Mouse (Mus musculus): ENCODE results near the gene Atp5d.

Gene Atp5d

DNA sequence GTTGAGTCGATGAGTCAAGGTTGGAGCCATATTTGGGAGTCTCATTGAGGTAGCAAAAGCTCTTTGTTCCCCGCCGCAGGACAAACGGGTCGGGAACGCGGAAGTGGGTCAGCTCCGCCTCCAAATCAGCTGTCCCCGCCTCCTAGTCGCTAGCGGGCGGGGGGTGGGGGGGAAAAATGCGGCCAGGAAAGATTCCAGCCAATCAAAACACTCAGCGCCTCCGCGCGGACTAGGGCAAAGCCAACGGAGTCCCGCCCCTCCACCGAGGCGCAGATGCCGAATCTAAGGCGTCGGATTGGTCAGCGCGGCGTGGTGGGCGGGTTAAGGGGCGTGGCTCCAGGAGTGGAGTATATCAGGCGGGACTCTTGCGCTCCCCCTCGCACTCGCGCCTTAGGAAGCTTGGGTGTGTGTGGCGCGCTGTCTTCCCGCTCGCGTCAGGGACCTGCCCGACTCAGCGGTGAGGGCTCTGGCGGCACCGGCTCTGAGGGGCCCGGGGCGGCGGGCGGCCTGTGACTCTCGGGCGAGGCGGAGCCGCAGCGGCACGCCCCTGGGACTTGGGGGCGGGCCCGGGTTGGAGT, 29.1 kb downstream of the Atp5d start:
- DNase-seq (ENCODE audit: low spot score in 2 of 2), result peak; percentile 97 to 98

DNA sequence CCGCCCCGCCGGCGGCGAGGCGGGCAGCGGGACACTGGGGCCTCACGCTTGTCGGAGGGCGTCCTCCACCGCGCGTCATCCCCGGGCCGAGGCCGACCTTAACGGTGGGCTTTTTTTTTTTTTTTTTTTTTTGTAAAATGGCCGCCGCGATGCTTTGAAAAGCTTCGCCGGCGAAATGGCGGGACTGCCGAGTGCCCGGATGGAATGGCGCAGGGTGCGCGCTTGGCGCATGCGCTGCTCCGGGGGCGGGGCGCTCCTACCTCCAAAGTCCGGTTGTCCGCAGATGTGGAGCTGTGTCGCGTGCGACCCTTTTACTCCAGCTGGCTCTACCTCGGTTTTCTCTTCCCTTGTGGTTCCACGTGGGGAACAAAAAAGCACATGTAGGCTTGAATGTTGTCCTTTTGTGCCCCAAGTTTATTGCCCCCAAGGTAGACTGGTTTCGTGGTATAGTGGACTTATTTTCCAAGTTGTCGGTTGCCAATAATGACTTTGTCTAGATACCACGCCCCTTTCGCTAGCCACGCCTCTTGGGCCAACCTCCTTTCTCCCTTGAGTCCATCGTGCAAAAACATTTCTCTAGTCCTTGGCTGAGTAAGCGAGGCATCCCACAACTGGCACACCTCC, 29.7 kb downstream of the Atp5d start:
- peak; percentile 92 to 93 for DNase-seq (ENCODE audit: low spot score in 2 of 2)

DNA sequence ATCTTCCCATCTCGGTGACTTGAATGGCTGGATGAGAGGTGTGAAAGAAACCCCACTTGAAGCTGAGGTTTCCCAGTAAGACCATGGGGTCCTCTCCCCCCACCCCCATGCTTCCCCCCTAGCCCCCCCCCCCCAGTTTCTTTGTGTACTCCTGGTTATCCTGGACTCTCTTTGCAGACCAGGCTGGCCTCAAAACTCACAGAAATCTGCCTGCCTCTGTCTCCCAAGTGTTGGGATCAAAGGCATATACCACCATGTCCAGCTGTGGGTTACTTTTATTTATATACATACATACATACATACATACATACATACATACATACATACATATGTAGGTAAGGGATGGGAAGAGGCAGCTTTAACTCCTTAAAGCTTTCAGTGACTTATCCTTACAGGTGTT, 30.6 kb downstream of the Atp5d start:
- no peak for DNase-seq (ENCODE audit: low spot score in 2 of 2)

DNA sequence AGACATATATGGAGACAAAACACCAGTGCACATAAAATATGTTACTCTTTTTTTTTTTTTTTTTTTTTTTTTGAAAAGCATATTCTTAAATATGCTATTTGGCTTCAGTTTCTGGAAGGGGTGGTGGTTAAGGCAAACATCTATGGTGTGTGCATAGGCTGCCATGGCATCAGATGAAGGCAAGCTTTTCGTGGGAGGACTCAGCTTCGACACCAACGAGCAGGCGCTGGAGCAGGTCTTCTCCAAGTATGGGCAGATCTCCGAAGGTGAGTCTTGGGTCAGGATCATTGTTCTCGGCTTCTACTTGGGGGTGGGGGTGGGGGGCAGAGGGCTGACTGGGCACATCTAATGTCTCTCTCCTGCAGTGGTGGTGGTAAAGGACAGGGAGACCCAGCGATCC, 31.2 kb downstream of the Atp5d start:
- DNase-seq (ENCODE audit: low spot score in 2 of 2), result no peak

DNA sequence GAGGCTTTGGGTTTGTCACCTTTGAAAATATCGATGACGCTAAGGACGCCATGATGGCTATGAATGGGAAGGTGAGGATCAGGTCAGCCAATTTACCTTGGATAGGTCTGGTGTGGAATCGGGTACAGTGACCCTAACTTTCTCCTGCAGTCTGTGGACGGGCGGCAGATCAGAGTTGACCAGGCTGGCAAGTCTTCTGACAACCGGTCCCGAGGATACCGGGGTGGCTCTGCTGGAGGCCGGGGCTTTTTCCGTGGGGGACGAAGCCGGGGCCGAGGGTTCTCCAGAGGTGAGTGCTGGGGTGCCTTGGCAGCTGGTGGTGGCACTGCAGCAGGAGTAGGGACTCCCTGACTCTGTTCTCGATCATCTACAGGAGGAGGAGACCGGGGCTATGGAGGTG, 31.6 kb downstream of the Atp5d start:
- no peak for DNase-seq (ENCODE audit: low spot score in 2 of 2)

DNA sequence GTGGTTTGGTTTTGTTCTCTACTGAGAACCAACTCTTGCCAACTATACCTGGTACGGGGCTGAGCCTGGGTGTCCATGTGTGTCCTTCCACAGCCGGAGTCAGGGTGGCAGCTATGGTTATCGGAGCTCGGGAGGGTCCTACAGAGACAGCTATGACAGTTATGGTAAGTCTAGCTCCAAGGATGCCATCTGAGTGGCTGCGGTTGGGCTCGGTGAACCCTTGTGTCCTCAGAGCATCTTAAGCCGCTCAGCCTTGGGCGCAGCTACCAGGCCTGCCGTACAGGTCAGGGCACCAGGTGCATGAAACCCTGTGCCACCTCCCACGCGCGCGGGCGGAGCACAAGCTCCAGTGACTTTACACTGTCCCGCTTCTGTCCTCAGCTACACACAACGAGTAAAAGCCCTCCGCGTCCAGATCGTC, 32.2 kb downstream of the Atp5d start:
- no peak for DNase-seq (ENCODE audit: low spot score in 2 of 2)

DNA sequence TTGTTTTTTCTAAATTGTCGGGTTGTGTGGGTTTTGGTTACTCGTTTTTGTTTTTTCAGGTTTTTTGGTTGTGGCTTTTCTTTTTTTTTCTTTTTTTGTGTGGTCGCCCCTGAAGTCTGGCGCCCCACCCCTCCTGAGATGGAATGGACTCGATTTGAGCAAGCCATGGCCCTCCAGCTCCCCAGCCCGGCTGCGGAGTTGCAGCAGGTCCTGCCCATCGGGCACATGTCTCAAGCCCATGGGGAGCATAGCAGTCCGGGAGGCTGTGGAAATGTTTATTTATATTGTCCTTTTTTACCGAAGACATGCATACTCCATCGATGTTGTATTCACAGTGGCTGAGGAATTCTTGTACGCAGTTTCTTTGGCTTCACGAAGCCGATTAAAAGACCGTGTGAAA, 32.8 kb downstream of the Atp5d start:
- no peak for DNase-seq (ENCODE audit: low spot score in 2 of 2)

DNA sequence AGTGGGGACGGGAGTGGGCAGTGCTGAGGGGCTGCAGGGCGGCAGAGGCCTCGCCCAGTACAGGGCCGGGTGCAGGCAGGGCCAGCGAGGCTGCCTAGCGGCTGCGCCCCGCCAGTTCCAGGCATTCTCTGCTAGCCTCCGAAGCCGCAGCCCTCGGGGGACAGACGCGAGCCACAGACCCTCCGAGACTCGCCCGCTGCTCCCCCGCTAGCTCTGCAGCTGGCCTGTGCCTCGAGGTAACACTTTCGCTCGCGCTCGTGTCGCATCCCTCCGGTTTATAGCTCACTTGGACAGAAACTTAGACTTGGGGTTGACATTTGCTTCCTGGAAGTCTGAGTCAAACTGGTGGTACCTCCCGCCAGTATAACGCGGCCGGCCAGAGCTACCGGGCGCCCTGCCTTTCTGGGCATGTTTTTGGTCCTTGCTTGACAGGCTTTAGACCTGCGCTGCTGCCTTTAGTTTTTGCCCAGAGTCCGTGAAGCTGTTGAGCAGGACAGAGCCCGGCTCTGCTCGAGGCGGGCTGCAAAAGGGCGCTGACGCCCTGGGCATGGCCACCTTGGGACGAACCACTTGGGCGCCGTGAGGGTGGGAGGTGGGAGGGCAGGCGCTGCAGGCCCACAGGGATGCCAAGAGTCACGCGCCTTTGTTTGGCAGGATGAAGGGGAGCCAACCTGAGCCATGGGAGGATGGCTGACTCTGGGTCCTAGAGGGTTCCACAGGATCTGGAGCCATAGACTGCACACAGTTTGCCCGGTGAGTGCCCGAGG, 33.5 kb downstream of the Atp5d start:
- DNase-seq (ENCODE audit: low spot score in 2 of 2), result no peak

DNA sequence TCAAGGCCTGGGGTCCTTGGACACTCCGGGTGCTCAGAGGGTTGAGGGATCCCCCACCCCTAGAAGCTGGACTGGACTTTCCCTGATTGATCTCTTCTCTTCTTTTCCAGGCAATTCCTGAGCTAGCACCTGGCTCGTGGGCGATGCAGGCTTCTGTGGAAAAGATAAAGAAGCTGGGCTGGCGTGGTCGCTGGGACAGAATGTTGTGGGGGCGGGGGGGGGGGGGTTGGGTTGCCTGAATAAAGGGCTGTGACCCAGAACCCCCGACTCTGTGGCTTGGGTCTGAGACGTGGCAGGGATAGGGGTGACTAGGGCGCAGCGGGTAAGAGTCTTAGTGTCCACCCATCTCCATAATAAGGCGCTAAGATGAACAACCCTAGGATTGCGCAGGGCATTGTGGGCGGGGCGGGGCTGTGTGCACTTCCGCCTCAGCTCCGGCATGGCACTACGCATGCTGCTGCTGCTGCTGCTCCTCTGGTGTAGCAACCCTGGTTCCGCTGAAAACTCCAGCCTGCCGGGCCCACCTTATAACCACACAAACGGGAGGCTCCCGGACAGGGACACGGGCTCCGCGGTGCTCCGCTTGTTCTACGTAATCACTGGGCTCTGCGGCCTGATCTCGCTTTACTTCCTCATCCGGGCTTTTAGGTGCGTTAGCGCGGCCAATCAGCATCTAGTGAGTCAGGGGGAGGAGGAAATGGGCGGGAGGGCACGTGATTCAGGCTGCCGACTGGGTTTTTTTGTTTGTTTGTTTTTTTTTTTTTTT, 34.3 kb downstream of the Atp5d start, which contains the start of gene 1600002K03Rik:
Gene 1600002K03Rik, plus strand, starts transcription at position 418 of the 766 bp plus-strand sequence.
- peak; percentile 88 to 90 for DNase-seq (ENCODE audit: low spot score in 2 of 2)

DNA sequence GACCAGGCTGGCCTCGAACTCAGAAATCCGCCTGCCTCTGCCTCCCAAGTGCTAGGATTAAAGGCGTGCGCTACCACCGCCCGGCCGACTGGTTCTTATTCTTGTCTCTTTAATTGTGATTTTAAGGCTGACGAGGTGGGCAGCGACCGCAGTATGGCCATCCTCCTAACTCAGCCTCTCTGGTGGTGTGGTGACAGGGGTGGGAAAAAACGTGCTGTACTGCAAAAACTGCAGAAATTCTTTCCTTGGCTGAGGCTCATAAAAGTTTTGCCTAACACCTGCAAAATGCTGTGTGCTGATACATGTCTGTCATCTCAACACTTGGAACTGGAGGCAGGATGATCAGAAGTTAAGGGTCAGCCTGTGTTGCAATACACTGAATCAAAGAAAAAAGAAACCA, 34.9 kb downstream of the Atp5d start:
- no peak for DNase-seq (ENCODE audit: low spot score in 2 of 2)

DNA sequence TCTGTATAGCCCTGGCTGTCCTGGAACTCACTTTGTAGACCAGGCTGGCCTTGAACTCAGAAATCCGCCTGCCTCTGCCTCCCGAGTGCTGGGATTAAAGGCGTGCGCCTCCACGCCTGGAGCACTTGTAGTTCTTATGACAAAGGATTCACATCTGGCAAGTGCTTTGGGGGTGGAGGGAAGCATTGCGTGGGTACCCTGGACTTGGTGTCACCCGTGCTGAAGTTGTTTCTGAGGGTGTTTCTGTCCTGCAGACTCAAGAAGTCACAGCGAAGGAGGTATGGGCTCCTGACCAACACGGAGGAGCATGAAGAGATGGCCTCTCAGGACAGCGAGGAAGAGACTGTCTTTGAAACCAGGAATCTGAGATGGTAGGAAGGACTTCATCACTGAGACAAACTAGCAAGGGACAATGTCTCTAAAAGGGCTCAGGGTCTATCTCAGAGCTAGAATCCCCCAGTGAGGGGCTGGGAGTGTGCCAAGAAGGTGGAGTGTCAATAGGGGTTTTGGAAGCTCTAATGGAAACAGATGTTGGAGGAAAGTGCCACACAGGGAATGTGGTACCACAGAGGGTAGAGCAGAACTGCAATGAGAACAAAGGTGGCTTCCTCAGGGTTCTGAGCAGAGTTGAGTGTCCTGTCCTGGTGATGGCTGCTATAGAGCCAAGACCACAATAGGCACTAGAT, 35.7 kb downstream of the Atp5d start:
- DNase-seq (ENCODE audit: low spot score in 2 of 2), result no peak

DNA sequence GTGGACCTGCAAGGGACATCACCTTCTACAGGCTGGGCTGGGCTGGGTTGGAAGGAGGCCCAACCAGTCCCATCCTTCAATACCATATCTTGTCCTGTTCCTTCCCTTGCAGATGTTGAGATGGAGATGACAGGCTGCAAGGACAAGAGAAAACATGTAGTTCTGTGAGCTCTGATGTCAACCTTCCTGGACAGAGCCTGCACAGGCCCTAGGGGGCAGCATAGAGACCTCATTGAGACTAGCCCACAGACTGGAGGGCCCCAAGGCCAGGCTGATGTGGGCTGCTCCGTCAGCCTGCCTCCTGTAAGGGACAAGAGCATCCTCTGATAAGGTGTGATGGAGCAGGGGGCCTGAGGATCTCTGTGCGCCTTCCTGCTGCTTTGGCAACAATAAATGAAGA, 36.3 kb downstream of the Atp5d start:
- no peak for DNase-seq (ENCODE audit: low spot score in 2 of 2)

DNA sequence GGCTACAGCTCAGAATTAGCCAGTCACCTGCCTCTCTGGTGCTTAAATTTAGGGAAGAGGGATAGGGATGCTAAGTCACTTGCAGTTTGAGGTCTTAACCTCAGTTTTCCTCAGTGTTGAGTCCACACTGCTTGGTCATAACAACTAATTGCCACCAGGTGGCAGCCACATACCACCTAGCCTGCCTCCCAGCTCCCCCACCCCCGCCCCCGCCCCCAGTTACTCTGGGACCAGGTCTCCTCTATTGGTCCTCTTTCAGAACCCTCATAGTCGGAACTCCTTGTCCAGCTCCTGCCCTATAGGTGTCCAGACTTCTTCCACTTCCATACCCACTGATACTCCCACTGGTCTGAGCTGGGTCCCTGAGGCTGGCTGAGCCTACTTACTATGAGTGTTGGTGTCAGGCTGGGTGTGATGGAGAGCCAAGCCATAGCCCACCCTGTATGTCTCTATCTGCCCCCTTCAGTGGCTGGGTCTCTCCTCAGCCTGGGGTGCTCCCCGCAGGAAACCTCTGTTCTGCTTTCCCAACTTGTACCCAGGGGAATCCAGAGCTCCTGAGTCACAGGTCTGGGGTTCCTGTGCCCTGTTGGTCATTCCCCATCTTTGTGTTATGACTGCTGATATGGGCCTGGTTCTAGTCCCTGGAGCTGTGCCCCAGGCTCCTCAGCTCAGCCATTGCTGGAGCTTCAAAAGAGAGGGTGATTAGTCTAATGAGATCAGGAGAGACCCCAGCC, 37.3 kb downstream of the Atp5d start:
- no peak for DNase-seq (ENCODE audit: low spot score in 2 of 2)

DNA sequence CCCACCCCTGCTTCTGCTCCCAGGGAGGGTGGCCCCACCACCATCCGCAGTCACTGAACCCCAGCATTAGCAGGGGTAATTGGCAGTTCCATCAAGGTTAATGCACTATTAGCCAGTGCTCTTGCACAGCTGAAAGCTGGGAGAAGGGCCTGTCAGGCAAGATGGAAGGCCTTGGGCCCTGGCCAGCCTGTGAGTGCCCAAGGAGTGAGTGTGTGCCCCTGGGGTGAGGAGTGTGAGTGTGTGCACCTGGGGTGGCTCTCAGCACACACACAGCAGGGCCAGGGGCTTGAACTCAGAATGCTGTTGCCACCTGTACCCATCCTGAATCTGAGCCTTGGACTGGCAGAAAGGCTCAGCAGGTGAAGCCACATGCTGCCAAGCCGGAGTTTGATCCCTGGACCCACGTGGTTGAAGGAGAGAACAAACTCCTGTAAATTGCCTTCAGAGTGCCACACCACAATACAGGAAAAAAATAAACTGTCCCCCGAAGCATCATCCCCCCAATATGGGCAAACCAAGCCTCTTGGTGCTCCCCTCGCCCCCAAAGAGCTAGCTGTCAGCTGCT, 37.9 kb downstream of the Atp5d start:
- DNase-seq (ENCODE audit: low spot score in 2 of 2), result no peak

DNA sequence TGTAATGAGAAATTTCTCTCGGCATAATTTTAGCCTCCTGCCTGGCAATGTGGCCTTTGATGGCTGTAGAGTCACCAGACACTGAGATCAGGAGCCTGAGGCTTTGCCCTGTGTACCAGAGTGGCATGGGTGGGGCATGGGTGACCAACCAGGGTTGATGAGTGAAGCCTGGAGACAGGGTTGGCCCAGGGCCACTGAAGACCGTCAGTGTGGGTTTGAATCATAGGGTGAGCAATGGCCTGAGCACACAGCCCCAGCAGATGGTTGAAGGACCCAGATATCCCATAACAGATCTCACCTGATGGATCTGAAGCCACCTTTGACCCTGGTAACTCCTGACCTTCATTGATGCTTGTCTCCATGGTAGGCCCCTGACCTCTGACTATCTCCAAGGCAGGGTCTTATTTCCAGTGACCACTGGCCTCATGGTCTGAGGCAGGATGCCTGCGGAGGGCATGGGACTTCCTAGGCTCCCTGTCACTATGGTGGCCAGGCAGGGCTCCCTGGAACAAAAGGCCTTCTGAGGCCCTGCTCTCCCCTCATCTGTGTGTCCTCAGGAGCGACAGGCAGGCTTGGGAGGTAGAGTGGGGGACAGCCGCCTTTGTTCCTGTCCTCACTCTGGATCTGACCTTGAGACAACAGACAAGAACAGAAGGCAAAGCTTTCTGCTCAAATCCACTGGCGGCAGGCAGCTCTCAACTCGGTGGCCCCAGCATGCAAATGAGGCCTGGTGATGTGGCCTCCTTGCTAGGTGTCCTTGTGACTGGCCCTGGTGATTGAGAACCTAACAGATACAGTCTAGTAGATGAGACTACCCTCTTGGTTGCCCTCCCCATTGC, 39.2 kb downstream of the Atp5d start:
- DNase-seq (ENCODE audit: low spot score in 2 of 2), result no peak

DNA sequence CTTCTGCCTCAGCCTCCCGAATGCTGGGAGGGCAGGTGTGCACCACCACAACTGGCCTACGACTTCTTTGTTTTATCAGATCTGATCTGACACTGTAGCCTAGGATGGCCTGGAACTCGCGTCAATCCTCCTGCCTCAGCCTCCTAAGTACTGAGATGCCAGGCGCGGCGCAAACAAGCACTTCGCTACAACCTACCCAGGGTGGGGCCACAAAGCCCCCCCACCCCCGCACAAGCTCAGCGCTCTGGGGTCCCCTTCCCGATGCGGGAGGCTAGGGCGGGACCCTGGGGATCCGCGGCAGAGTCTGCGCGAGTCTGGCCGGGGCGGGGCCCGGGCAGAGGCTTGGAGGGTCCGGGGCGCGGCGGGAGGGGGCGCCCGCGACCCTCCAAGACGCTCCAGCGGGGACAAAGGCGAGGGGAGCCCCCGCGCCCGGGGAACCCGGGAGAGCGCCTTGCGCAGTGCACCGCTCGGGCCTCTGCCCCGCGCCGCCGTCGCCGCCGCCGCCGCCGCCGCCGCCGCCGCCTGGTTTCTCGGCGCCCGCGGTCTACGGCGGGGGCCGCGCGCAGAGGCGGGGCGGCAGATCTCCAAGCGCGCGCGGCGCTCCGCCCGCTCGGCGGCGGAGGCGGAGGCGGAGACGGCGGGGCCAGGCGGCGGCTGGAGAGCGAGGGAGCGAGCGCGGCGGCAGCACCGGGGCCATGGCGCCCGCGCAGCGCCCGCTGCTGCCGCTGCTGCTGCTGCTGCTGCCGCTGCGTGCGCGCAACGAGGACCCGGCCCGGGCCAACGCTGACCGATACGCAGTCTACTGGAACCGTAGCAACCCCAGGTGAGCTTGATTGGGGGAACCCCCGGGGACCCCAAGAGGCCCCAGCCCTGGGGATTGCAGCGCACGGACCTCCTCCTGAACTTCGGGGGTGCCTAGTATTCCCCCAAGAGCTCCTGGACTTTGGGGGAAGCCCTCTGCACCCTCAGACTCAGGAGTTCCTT, 40.9 kb downstream of the Atp5d start, which contains the start of gene Efna2:
Gene Efna2, plus strand, starts transcription at position 415 of the 984 bp plus-strand sequence.
- DNase-seq (ENCODE audit: low spot score in 2 of 2), result no peak

DNA sequence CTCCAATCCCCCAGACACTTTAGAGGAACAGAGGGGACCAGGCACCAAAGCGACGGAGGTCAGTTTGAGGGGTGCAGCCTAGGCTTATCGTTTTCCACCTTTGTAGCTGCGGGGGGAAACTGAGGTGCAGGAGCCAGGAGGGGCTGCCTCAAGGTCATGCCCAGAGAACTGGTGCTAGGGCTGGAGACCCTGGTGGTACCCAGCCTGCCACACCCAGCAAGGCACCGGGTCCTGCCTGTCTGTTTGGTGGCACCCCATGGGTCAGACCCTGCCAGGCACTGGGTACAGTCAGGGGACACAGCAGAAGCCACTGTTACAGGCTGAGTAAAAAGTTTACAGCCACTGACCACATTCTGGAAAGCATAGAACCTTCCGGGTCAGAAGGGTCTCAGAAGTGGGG, 41.9 kb downstream of the Atp5d start:
- DNase-seq (ENCODE audit: low spot score in 2 of 2), result no peak

DNA sequence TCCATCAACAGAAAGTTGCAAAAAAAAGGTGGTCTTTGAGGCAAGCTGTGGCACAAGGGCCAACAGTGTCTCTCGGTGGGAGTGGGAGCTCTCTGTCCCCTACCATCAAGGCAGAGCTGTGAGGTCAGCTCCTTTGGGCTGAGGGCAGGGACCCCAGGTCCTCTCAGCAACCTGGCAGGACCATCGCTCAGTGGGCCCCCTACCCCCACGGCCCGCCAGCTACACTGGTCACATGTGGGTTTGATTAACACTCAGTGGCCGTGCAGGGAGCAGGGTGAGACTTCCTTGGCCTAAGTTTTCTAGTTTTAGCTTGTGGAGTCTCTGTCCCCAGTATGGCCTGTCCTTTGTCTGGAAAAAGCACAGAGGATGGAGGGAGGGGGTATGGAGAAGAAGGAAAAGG, 42.4 kb downstream of the Atp5d start:
- DNase-seq (ENCODE audit: low spot score in 2 of 2), result no peak

Data from urinary bladder, postnatal 36 days (tissue).